Mouse (Mus musculus) midbrain, embryonic 13.5 days (tissue): ENCODE data around the gene Tmem39b. TPM values are rescaled to one million over a fixed set of nuclear protein-coding genes. Genes with fewer than 3 reads are reported as not detected.
"Not testable (repeated sequence)": the region's sequence is repeated elsewhere in the genome, so short reads cannot be mapped to it uniquely, and the experiment has no call there.

Experiments
- ATAC-seq: fragments of 200-750 bp; cut with Nextera tagmentation; 2 replicates; pipeline ENCODE4 v1.8.0; 2017; ENCODE audit warnings: mild to moderate bottlenecking, moderate TSS enrichment, moderate library complexity
- H3K27ac ChIP-seq: fragments of 300-500 bp; sonication (generic); 2 replicates; pipeline ENCODE4 v1.5.1; 2015; ENCODE audit warnings: inconsistent platforms, mild to moderate bottlenecking, moderate library complexity
- H3K27me3 ChIP-seq: fragments of 300-500 bp; sonication (generic); 2 replicates; pipeline ENCODE4 v1.6.1; 2015; ENCODE audit warnings: mild to moderate bottlenecking, inconsistent platforms
- H3K36me3 ChIP-seq: fragments of 300-500 bp; sonication (generic); 2 replicates; pipeline ENCODE4 v1.6.1; 2015; ENCODE audit warnings: mild to moderate bottlenecking, inconsistent platforms
- H3K4me1 ChIP-seq: fragments of 300-500 bp; sonication (generic); replicated peaks from 2 replicates; pipeline ENCODE4 v1.6.1; 2015; ENCODE audit warnings: inconsistent platforms
- H3K4me2 ChIP-seq: fragments of 300-500 bp; sonication (generic); replicated peaks from 2 replicates; pipeline ENCODE4 v1.6.1; 2015; ENCODE audit warnings: moderate library complexity, mild to moderate bottlenecking, inconsistent platforms
- H3K4me3 ChIP-seq: fragments of 300-500 bp; sonication (generic); replicated peaks from 2 replicates; pipeline ENCODE4 v1.5.1; 2015; ENCODE audit warnings: mild to moderate bottlenecking, inconsistent platforms
- H3K9ac ChIP-seq: fragments of 300-500 bp; sonication (generic); replicated peaks from 2 replicates; pipeline ENCODE4 v1.6.1; 2015; ENCODE audit warnings: mild to moderate bottlenecking, inconsistent platforms
- H3K9me3 ChIP-seq: fragments of 300-500 bp; sonication (generic); 2 replicates; pipeline ENCODE4 v1.6.1; 2016; ENCODE audit warnings: mild to moderate bottlenecking, inconsistent platforms
- WGBS: fragments of 180-500 bp; shearing (Covaris S2); methylation state at CpG from one replicate; pipeline ENCODE4 v1.1.7; 2015; 5-methylcytosine and 5-hydroxymethylcytosine counted together
- polyA plus RNA-seq: library from polyadenylated mRNA; unstranded; fragments of >200 nt; fragmentation: Nextera tagmentation; extraction: Ambion mirVana; gene quantifications from 2 replicates; pipeline ENCODE4 v1.2.1, GENCODE M21; 2015

The Tmem39b gene
- polyA plus RNA-seq, 1 experiment from 2014 or later, result 24.0 TPM

- Histone ChIP-seq H3K4me1 (no peaks in the 10 kb centered on the region), H3K4me2 (no peak overlapping the region), H3K36me3 (peaks cover 81% of the 10 kb centered on the region), H3K4me3 (no peak overlapping the region), H3K9ac (no peak overlapping the region), H3K9me3 (no peaks in the 10 kb centered on the region), H3K27ac (no peak overlapping the region), H3K27me3 (no peaks in the 10 kb centered on the region)
- WGBS, result 95% methylated on average over 9 of the region's 9 CpGs
- no peak for ATAC-seq
Observed at GRCm38 (mm10) chr4:129716310-129716709, 19.7 kb upstream of the Tmem39b start.

DNA sequence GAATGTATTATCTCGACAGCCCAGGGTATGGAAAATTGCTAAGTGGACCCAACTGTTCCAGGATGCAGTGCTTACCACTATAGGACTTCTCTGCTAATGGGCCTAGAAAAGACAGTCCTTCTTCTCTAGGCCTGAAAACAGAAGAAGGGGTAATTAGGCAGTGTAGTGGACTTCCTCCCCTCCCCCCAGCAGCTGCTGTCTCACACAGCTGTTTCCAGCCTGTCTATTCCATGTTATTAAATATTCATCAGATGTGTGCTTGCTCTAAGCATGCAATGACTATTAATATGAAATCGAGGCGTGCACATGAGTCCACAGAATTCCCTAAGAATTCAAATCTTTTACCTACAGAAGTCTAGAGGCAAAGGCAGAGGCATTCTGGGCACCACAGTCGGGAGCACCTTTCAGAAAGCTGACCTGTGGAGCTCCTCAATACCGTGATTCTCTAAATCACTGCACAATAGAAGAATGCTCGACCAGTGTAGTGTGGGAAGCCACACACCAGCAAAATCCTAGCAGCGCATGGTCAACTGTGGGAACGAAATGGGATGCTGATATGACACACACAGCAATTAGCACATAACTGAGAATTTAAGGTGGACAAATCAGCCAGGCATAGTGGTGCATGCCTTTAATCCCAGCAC, 13.0 kb upstream of the Tmem39b start:
- Histone ChIP-seq H3K36me3 (peaks cover 89% of the 10 kb centered on the region), H3K27ac (peak overlapping the region; percentile 91), H3K9ac (peak overlapping the region; percentile 17; the same call in 1 of the 2 replicates), H3K4me3 (no peak overlapping the region), H3K27me3 (no peaks in the 10 kb centered on the region), H3K4me1 (peaks cover 44% of the 10 kb centered on the region), H3K9me3 (no peaks in the 10 kb centered on the region), H3K4me2 (0 out of 2 replicates have a peak overlapping the region, but pooled peaks have one; percentile 0)
- 48% methylated on average over 8 of the region's 8 CpGs for WGBS
- ATAC-seq, result peak; percentile 91

DNA sequence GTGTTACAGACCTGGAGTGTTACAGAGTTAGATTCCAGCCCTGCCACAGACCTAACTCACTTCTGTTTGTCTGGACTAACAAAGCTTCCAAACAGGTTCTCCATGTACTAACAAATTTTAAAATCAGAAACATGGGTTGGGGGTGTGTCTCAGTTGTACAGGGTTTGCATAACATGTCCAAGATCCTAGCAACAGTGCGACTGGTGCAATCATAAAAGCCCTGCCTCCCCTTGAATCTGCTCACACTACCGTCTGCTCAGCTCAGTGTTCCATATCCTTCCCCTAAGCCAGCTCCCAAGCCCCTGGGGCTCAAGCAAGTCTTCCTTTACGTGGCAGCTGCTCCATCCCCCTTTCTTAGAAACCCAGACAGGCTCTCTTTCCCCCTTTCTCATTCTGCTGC, 10.1 kb upstream of the Tmem39b start:
- H3K4me1 ChIP-seq, result peaks cover 68% of the 10 kb centered on the region
- ATAC-seq, result no peak
- peak overlapping the region; percentile 74 for H3K27ac ChIP-seq
- peak overlapping the region; percentile 15; the same call in 1 of the 2 replicates for H3K9ac ChIP-seq
- H3K27me3 ChIP-seq, result no peaks in the 10 kb centered on the region
- no peak overlapping the region for H3K4me2 ChIP-seq
- peaks cover 79% of the 10 kb centered on the region for H3K36me3 ChIP-seq
- WGBS, result 32% methylated on average over 3 of the region's 3 CpGs
- no peaks in the 10 kb centered on the region for H3K9me3 ChIP-seq
- H3K4me3 ChIP-seq, result no peak overlapping the region

DNA sequence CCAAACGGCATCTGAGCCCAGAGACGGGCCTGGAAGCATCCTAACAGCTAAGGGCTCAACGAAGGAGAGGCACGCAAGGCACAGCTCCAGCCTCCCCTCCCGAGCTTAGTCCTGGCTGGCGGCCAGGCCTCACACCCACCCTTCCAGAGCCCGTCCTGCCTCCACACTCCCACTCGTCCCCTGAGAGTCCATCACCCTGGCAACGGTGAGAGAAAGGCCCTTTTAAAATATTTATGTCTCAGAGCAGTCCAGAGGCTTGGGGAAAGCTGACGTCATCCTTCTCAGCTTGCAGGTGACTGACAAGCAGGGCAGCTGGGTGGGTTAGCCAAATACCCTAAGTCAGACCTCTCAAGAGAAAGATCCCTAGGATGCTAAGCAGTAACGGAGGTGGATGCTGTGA, 5.8 kb upstream of the Tmem39b start:
- no peak overlapping the region for H3K4me3 ChIP-seq
- H3K27ac ChIP-seq, result peak overlapping the region; percentile 95
- peak overlapping the region; percentile 28 for H3K4me2 ChIP-seq
- peak overlapping the region; percentile 59 for H3K9ac ChIP-seq
- peaks cover 57% of the 10 kb centered on the region for H3K4me1 ChIP-seq
- H3K36me3 ChIP-seq, result peaks cover 37% of the 10 kb centered on the region
- ATAC-seq, result peak; percentile 92
- H3K27me3 ChIP-seq, result no peaks in the 10 kb centered on the region
- WGBS, result 4% methylated on average over 11 of the region's 11 CpGs
- no peaks in the 10 kb centered on the region for H3K9me3 ChIP-seq

DNA sequence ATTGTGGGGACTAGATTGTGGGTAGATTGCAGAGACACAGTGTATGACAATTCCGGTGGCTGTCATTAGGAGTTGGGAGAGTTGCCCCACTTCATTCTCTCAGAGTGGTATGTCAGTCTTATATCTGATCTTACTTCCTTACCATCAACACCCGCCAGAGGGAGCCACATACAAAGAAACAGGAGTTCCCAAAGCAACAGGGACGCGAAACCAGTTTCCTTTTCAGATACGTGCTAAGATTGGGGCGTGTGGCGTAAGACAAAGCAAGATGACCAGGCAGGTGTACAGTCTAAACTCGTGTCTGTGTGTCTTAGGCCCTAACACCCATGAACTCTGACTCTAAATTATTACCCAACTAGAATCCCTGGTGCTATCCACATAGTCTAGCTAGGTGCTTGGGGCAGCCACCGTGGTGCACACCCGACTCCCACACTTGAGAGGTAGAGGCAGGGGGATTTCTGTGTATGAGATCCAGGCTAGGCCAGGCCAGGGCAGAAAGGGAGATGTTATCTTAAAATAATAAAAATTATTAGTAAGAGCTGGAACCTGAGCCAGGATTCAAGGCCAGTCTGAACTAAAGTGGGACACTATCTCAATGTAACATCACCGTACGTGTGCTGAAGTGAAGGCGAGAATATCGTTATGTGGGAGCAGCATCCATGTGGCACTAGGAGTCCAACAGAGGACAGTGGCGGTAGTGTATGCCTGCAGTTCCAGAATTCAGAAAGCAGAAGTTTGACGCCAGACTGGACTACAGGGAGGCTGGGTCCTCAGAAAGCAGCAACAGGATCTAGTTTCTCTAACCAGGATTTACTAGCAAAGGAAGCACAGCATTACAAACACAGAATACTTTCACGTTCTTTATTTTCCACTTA, 5.1 kb upstream of the Tmem39b start:
- Histone ChIP-seq H3K27me3 (no peaks in the 10 kb centered on the region), H3K36me3 (peaks cover 34% of the 10 kb centered on the region), H3K4me2 (peak overlapping the region; percentile 28), H3K9ac (peak overlapping the region; percentile 59), H3K9me3 (no peaks in the 10 kb centered on the region), H3K27ac (peak overlapping the region; percentile 95), H3K4me3 (no peak overlapping the region), H3K4me1 (peaks cover 56% of the 10 kb centered on the region)
- ATAC-seq, result peak; percentile 28
- 48% methylated on average over 17 of the region's 17 CpGs for WGBS

GRCm38 (mm10) chr4:129700661-129701060, 4.0 kb upstream of the Tmem39b start:
- H3K4me2 ChIP-seq, H3K9me3 ChIP-seq, H3K9ac ChIP-seq, ATAC-seq, H3K27me3 ChIP-seq, H3K4me3 ChIP-seq: not testable (repeated sequence)
- peak overlapping the region; percentile 95 for H3K27ac ChIP-seq
- WGBS, result 90% methylated on average over 6 of the region's 6 CpGs
- peaks cover 25% of the 10 kb centered on the region for H3K36me3 ChIP-seq
- H3K4me1 ChIP-seq, result peaks cover 48% of the 10 kb centered on the region

- no peaks in the 10 kb centered on the region for H3K27me3 ChIP-seq
- no peak overlapping the region for H3K4me3 ChIP-seq
- no peak for ATAC-seq
- 85% methylated on average over 1 of the region's 1 CpGs for WGBS
- peaks cover 52% of the 10 kb centered on the region for H3K4me1 ChIP-seq
- no peak overlapping the region for H3K4me2 ChIP-seq
- H3K9me3 ChIP-seq, result no peaks in the 10 kb centered on the region
- H3K27ac ChIP-seq, result no peak overlapping the region
- H3K9ac ChIP-seq, result no peak overlapping the region
- H3K36me3 ChIP-seq, result peaks cover 21% of the 10 kb centered on the region
Observed at GRCm38 (mm10) chr4:129700216-129700615, 3.6 kb upstream of the Tmem39b start.

GRCm38 (mm10) chr4:129697191-129697590, 553 bp upstream of the Tmem39b start:
- 82% methylated on average over 7 of the region's 7 CpGs for WGBS
- ATAC-seq, result no peak

DNA sequence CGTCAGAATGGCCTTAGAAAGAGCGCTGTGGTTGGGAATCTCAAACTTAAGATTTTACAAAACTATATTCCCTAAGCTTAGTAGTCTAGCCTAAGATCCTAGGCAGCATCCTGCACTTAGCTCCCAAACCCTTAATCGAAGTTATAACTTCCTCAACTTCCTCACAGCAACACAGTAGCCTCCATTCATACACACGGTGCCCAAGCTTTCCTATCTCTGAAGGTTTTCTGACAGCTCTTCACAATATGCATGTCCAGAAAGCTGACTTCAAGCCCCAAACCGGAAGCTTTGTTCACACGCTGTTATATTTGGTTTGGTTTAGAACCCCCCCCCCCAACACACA, 852 bp downstream of the Tmem39b start:
- no peak; the same call in 1 of the 2 replicates for ATAC-seq
- peaks cover 25% of the 10 kb centered on the region for H3K4me1 ChIP-seq
- peak overlapping the region; percentile 79 for H3K9ac ChIP-seq
- H3K9me3 ChIP-seq, result no peaks in the 10 kb centered on the region
- no peaks in the 10 kb centered on the region for H3K27me3 ChIP-seq
- H3K27ac ChIP-seq, result peak overlapping the region; percentile 99
- H3K36me3 ChIP-seq, result peaks cover 33% of the 10 kb centered on the region
- 25% methylated on average over 6 of the region's 6 CpGs for WGBS
- H3K4me3 ChIP-seq, result peak overlapping the region; percentile 68
- peak overlapping the region; percentile 55 for H3K4me2 ChIP-seq

More at GRCm38 (mm10) chr4:129697191-129697590, 553 bp upstream of the Tmem39b start:
- peaks cover 39% of the 10 kb centered on the region for H3K4me1 ChIP-seq
- peak overlapping the region; percentile 99 for H3K27ac ChIP-seq
- peak overlapping the region; percentile 68 for H3K4me3 ChIP-seq
- peak overlapping the region; percentile 79 for H3K9ac ChIP-seq
- H3K9me3 ChIP-seq, result no peaks in the 10 kb centered on the region
- peak overlapping the region; percentile 57 for H3K4me2 ChIP-seq
- H3K36me3 ChIP-seq, result peaks cover 19% of the 10 kb centered on the region
- no peaks in the 10 kb centered on the region for H3K27me3 ChIP-seq

- Histone ChIP-seq H3K27ac (no peak overlapping the region), H3K9me3 (no peaks in the 10 kb centered on the region), H3K4me3 (no peak overlapping the region), H3K4me2 (no peak overlapping the region), H3K9ac (no peak overlapping the region), H3K36me3 (peaks cover 95% of the 10 kb centered on the region), H3K27me3 (no peaks in the 10 kb centered on the region), H3K4me1 (no peaks in the 10 kb centered on the region)
- WGBS, result 92% methylated on average over 6 of the region's 6 CpGs
- no peak for ATAC-seq
Observed at GRCm38 (mm10) chr4:129684531-129684930, 12.1 kb downstream of the Tmem39b start.

DNA sequence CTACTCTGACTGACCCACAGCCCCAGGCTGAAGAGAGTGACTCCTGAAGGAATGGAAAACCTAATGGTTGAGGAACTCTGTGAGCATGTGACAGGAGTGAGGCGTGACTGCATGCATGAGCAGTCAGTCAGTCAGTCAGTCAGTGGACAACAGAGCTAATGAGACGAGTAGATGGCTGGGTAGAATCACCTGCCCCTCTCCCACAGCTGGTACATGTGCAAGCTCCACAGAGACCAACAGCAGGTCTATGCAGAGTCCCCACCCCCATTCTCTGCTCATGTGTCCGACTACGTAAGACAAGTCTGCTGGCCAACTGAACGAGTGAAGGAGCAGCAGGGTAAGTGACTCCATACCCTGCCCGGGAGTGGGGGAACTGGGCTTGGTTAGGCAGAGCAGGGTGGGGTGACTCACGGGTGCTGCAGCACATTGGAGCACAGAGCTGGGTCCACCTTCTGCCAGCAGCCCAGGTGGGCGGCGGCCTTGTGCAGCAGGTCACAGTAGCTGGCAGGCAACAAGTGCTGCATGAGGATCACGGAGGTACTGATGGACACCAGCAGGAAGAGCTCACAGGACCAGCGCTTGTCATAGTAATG, 12.6 kb downstream of the Tmem39b start:
- H3K4me2 ChIP-seq, result no peak overlapping the region
- H3K9ac ChIP-seq, result no peak overlapping the region
- no peaks in the 10 kb centered on the region for H3K4me1 ChIP-seq
- H3K27ac ChIP-seq, result no peak overlapping the region
- ATAC-seq, result no peak
- WGBS, result 89% methylated on average over 11 of the region's 11 CpGs
- H3K9me3 ChIP-seq, result no peaks in the 10 kb centered on the region
- H3K27me3 ChIP-seq, result no peaks in the 10 kb centered on the region
- peaks cover 94% of the 10 kb centered on the region for H3K36me3 ChIP-seq
- no peak overlapping the region for H3K4me3 ChIP-seq

DNA sequence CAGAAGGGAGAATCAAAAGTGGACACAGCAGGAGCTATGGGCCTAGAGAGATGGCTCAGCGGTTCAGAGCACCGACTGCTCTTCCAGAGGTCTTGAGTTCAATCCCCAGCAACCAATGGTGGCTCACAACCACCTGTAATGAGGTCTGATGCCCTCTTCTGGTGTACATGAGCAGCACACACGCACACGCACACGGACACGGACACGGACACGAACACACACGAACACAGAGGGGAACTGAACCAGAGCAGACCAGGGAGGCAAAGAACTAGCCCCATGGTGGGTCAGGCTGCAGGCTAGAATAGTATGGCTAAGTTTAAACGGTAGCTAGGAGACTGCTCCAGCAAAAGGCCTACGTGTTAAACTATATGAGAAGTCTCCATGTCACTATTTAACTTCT, 14.8 kb downstream of the Tmem39b start:
- Histone ChIP-seq H3K4me2 (no peak overlapping the region), H3K27me3 (no peaks in the 10 kb centered on the region), H3K4me1 (no peaks in the 10 kb centered on the region), H3K9me3 (no peaks in the 10 kb centered on the region), H3K9ac (no peak overlapping the region), H3K4me3 (no peak overlapping the region), H3K27ac (no peak overlapping the region), H3K36me3 (peaks cover 95% of the 10 kb centered on the region)
- 96% methylated on average over 11 of the region's 11 CpGs for WGBS
- ATAC-seq, result no peak
